Mouse (Mus musculus) thymus, adult 2 months (tissue): ENCODE data around the gene Hdac9. TPM values are rescaled to one million over a fixed set of nuclear protein-coding genes. Genes with fewer than 3 reads are reported as not detected.

ENCODE experiments used
- DNase-seq: peaks from one replicate; pipeline ENCODE4 v3.0.0; 2021
- H3K27ac ChIP-seq: fragments of 200-500 bp; 2 replicates; pipeline ENCODE4 v1.5.1; 2012; ENCODE audit warnings: low read length, control low read depth; ENCODE audit not compliant: control insufficient read depth, insufficient read depth
- H3K27me3 ChIP-seq: fragments of 200-500 bp; 2 replicates; pipeline ENCODE4 v1.6.1; 2012; ENCODE audit warnings: mild to moderate bottlenecking, low read length, moderate library complexity, mixed read lengths; ENCODE audit not compliant: control insufficient read depth, insufficient read depth
- H3K36me3 ChIP-seq: fragments of 200-500 bp; 2 replicates; pipeline ENCODE4 v1.6.1; 2012; ENCODE audit warnings: mild to moderate bottlenecking, low read length, moderate library complexity; ENCODE audit not compliant: control insufficient read depth, insufficient read depth
- H3K4me1 ChIP-seq: fragments of 200-500 bp; replicated peaks from 2 replicates; pipeline ENCODE4 v1.6.1; 2012; ENCODE audit warnings: low read length; ENCODE audit not compliant: control insufficient read depth, insufficient read depth
- H3K4me3 ChIP-seq: fragments of 200-500 bp; 2 replicates; pipeline ENCODE4 v1.5.1; 2012; ENCODE audit warnings: mild to moderate bottlenecking, low read length, control low read depth, moderate library complexity; ENCODE audit not compliant: control insufficient read depth, insufficient read depth
- CTCF ChIP-seq: fragments of 200-500 bp; IDR thresholded peaks from 2 replicates; pipeline ENCODE4 v1.5.1; 2012; ENCODE audit warnings: mild to moderate bottlenecking, control low read depth, low read length, moderate library complexity, borderline replicate concordance; ENCODE audit not compliant: control insufficient read depth, poor library complexity, insufficient read depth; ENCODE audit errors: extremely low read depth
- POLR2A ChIP-seq: fragments of 200-500 bp; IDR thresholded peaks from 2 replicates; pipeline ENCODE4 v1.6.1; 2012; ENCODE audit warnings: mild to moderate bottlenecking, low read length, control low read depth, moderate library complexity; ENCODE audit not compliant: control insufficient read depth, poor library complexity, insufficient read depth; ENCODE audit errors: extremely low read depth
- WGBS: fragments of 180-500 bp; shearing (Covaris S2); methylation state at CpG from one replicate; pipeline ENCODE4 v1.1.7; 2018; 5-methylcytosine and 5-hydroxymethylcytosine counted together
- polyA plus RNA-seq: library from polyadenylated mRNA; depleted of rRNA; stranded (reverse); fragments of >200 nt; gene quantifications from 2 replicates; pipeline ENCODE4 v1.2.3, GENCODE M21; 2012

Hdac9 gene
- polyA plus RNA-seq, 1 experiment, result 1.9 TPM

- no peaks in the 10 kb centered on the region for H3K36me3 ChIP-seq
- no peak overlapping the region for H3K27ac ChIP-seq
- whole genome bisulfite sequencing, result 96% methylated on average over 3 of the region's 3 CpGs
- H3K4me3 ChIP-seq, result no peak overlapping the region
- TF ChIP-seq POLR2A (no peak), CTCF (no peak)
- no peaks in the 10 kb centered on the region for H3K4me1 ChIP-seq
- DNase-seq, result no peak
- H3K27me3 ChIP-seq, result no peaks in the 10 kb centered on the region
Observed at GRCm38 (mm10) chr12:34569472-34569871, 347.4 kb downstream of the Hdac9 start.

DNA sequence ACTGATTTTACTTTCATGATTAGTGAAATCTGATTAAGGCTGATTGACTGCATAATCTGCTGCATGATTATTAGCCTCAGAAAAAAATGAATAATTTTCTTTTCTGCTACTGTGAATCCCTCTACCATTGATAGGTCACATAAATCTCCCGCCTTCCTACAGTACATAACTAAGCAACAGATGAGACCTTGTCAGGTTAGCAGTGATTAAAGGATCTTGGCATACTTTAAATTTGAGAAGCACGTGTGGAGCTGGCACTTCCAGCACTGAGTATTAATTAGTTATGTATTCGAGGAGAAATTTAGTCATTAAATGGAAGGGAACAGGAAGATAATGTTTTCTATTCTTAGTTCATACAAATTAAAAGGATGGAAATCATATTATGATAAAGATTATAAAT is 347.8 kb downstream of the Hdac9 start:
- Histone ChIP-seq H3K4me1 (no peaks in the 10 kb centered on the region), H3K36me3 (no peaks in the 10 kb centered on the region), H3K4me3 (no peak overlapping the region), H3K27ac (no peak overlapping the region), H3K27me3 (no peaks in the 10 kb centered on the region)
- TF ChIP-seq POLR2A, result no peak
- WGBS, result 91% methylated on average over 3 of the region's 3 CpGs
- DNase-seq, result no peak

- no peak for DNase-seq
- WGBS, result 65% methylated on average over 2 of the region's 2 CpGs
Observed at GRCm38 (mm10) chr12:34562331-34562730, 354.6 kb downstream of the Hdac9 start.

GRCm38 (mm10) chr12:34559001-34559400 is 357.9 kb downstream of the Hdac9 start:
- Histone ChIP-seq H3K4me1 (no peaks in the 10 kb centered on the region; the same call in 1 of the 2 replicates), H3K27ac (no peak overlapping the region), H3K4me3 (no peak overlapping the region), H3K36me3 (no peaks in the 10 kb centered on the region), H3K27me3 (no peaks in the 10 kb centered on the region)
- 90% methylated on average over 5 of the region's 5 CpGs for WGBS
- TF ChIP-seq POLR2A (no peak), CTCF (no peak)
- DNase-seq, result no peak

More at GRCm38 (mm10) chr12:34562331-34562730, 354.6 kb downstream of the Hdac9 start:
- Histone ChIP-seq H3K27me3 (no peaks in the 10 kb centered on the region), H3K27ac (no peak overlapping the region), H3K4me3 (no peak overlapping the region), H3K36me3 (no peaks in the 10 kb centered on the region), H3K4me1 (no peaks in the 10 kb centered on the region; the same call in 1 of the 2 replicates)
- TF ChIP-seq POLR2A (no peak), CTCF (no peak)

GRCm38 (mm10) chr12:34554803-34555202 is 362.1 kb downstream of the Hdac9 start:
- DNase-seq, result no peak
- Histone ChIP-seq H3K36me3 (no peaks in the 10 kb centered on the region), H3K4me1 (no peaks in the 10 kb centered on the region), H3K4me3 (no peak overlapping the region), H3K27ac (no peak overlapping the region), H3K27me3 (no peaks in the 10 kb centered on the region)
- TF ChIP-seq CTCF (no peak), POLR2A (no peak)

DNA sequence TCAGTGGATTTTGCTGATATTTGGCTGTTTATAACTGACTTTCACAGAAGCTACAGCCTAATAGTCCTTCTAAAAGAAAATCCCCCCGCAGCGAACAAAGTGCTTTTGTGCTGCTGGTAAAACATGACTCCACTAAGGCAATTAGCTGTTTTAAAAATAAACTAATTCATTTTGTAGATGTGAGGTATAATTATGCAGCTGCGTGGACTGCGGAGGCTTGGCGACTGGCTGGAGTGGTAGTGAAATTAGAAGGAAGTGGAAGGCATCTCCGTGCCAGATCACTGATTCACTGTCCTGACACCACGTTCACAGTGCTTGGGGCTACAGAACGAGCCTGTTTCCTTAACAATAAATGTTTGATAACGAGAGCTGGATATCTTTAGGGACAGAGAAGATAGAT is 366.6 kb downstream of the Hdac9 start:
- H3K27ac ChIP-seq, result no peak overlapping the region
- no peaks in the 10 kb centered on the region for H3K27me3 ChIP-seq
- H3K36me3 ChIP-seq, result no peaks in the 10 kb centered on the region
- H3K4me3 ChIP-seq, result no peak overlapping the region
- TF ChIP-seq CTCF, result no peak
- TF ChIP-seq POLR2A, result no peak
- WGBS, result 90% methylated on average over 9 of the region's 9 CpGs
- no peak for DNase-seq
- H3K4me1 ChIP-seq, result no peaks in the 10 kb centered on the region

- WGBS, result 66% methylated on average over 3 of the region's 3 CpGs
- Histone ChIP-seq H3K27me3 (no peaks in the 10 kb centered on the region), H3K27ac (no peak overlapping the region), H3K4me3 (no peak overlapping the region), H3K36me3 (no peaks in the 10 kb centered on the region), H3K4me1 (no peaks in the 10 kb centered on the region)
- no peak for DNase-seq
- TF ChIP-seq POLR2A (no peak), CTCF (no peak)
Observed at GRCm38 (mm10) chr12:34529165-34529545, 387.7 kb downstream of the Hdac9 start.
